Mouse (Mus musculus): Measurements from ENCODE around the gene Hnf1b.

GRCm38 (mm10) chr11:83878417-83878952 is 28.6 kb downstream of the Hnf1b start:
- TF ChIP-seq CTCF (IDR thresholded peaks at IDR 0.05; ENCODE audit: low read depth, low read length) (no peak), POLR2A (IDR thresholded peaks at IDR 0.05; ENCODE audit: extremely low read depth, insufficient read depth, low read length) (no peak)
